Mouse (Mus musculus): ENCODE results near the gene Ppp2r2d.

The Ppp2r2d gene

GRCm38 (mm10) chr7:138856670-138857069 lies 10.8 kb downstream of the Ppp2r2d start:
- no peak for DNase-seq (ENCODE audit: low read depth, low spot score)

GRCm38 (mm10) chr7:138863950-138864572 lies 18.2 kb downstream of the Ppp2r2d start:
- no peak for DNase-seq (ENCODE audit: low read depth, low spot score)

GRCm38 (mm10) chr7:138864776-138865175 lies 18.9 kb downstream of the Ppp2r2d start:
- no peak for DNase-seq (ENCODE audit: low read depth, low spot score)

DNA sequence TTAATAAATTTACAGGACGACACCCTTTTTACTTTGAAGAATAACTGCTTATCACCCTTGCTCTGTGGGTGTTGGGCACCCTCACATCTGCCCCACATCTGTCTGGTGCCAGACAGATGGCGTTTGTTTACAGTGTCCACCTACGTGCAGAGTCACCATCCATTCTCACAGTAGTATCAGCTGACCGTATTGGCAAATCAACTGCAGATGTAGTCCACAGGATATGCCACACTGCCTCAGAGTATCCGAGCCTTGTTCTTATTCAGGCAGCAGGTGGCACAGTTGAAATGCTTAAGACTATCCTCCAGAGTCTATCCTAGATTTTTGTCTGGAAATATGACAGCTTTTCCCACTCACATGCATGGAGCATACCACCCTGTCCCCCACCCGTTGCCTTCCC lies 21.4 kb downstream of the Ppp2r2d start:
- DNase-seq (ENCODE audit: low read depth, low spot score): no peak

GRCm38 (mm10) chr7:138868316-138868715 lies 22.4 kb downstream of the Ppp2r2d start:
- no peak for DNase-seq (ENCODE audit: low read depth, low spot score)

DNA sequence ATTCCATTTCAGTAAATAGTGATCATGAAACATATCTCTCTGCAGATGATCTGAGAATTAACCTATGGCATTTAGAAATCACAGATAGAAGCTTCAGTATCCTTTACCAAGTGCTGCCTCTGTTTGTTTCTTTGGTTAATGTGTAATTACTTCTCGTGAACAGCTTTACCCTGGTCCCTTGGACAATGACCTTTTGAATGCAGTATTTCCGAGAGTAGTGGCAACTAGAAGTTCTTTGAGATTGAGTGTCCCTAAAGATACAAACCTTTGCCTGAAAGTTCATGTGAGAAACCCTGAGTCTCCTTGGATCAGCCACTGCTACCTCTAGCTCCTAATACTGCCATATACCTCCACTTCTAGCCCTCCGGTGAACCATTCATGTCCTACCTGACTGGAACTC lies 27.1 kb downstream of the Ppp2r2d start:
- no peak for DNase-seq (ENCODE audit: low read depth, low spot score)

- peak; percentile 69 for DNase-seq (ENCODE audit: low read depth, low spot score)
Measured at GRCm38 (mm10) chr7:138875031-138875430, 29.2 kb downstream of the Ppp2r2d start.

GRCm38 (mm10) chr7:138883724-138884123 lies 37.8 kb downstream of the Ppp2r2d start:
- DNase-seq (ENCODE audit: low read depth, low spot score): no peak

DNA sequence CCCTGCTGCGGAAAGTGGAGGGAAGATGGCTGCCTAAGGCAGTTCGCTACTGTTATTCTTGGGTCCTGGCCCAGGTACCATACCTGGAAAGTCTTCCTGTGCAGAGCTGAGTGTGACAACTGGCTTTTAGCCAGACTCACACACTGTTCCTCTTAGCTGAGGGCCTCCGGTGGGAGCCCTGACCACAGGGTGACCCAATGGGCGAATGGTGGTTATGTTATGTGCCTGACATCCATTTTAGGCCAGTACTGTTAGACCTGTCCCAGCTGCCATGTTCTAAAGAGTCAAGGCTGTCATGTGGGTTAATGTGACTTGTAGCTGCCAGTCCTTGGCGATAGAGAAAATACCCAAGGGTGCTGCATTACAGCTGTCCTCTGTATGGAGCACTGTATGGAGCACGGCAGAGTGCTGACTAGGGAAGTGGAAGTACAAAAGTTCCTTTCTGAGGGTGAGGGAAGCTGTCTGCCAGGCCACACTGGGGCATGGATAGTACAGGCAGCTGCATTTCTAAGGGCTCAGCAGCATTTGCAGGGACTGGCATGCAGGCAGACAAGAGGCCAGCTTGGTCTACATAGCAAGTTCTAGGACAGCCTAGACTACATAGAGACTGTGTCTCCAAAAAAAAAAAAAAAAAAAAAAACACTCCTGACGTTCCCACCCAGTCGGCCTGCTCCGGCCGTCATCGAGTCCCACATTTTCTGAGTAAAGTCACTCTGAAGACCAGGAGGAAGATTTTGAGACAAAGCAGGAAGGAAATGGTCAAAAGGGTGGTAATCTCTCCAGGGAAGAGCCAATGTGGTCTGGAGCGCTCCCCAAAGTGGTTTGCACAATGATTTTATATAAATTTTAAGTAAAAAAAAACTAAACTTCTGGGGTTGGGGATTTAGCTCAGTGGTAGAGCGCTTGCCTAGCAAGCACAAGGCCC lies 39.7 kb downstream of the Ppp2r2d start:
- no peak for DNase-seq (ENCODE audit: low read depth, low spot score)

GRCm38 (mm10) chr7:138898122-138898521 lies 52.2 kb downstream of the Ppp2r2d start:
- DNase-seq (ENCODE audit: low read depth, low spot score): no peak

DNA sequence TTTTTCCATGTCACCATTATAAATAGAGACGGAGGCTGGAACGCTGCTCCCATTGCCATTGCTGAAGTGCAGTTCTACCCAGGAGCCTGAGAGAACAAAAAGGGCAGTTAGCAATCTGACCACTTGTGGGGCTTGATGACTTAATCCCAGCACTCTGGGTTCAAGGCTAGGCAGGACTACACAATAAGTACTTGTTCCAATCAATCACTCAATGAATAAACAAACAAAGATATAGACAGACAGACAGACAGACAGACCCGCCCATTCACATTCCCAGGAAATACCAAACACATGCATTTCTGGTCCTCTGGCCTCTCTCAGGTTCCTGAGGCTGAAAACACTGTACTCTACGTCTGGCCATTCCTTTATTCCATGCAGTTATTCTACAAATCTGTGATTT lies 52.9 kb downstream of the Ppp2r2d start:
- no peak for DNase-seq (ENCODE audit: low read depth, low spot score)

GRCm38 (mm10) chr7:138903886-138904435 lies 58.1 kb downstream of the Ppp2r2d start:
- no peak for DNase-seq (ENCODE audit: low read depth, low spot score)

DNA sequence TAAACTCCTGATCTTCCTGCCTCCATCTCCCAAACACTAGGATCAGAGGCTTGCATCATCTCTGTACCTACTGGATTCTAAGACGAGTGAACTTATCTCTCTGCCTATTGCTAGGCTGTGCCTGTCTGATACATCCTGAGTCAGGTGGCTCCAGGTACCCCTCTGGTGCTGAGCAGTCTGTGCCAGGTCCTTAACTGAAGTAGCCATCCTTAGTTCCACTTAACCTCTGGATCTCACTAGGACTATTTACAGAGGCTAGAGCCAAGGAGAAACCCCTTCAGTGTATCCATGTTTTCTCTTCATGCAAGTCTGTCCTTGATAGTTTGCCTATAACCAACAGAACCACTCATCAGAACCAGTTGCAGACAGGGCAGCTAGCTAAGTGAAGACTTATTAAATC lies 60.6 kb downstream of the Ppp2r2d start:
- no peak for DNase-seq (ENCODE audit: low read depth, low spot score)

- DNase-seq (ENCODE audit: low read depth, low spot score): peak; percentile 88
Measured at GRCm38 (mm10) chr7:138907043-138907442, 61.2 kb downstream of the Ppp2r2d start.

GRCm38 (mm10) chr7:138907976-138908375 lies 62.1 kb downstream of the Ppp2r2d start:
- no peak for DNase-seq (ENCODE audit: low read depth, low spot score)

DNA sequence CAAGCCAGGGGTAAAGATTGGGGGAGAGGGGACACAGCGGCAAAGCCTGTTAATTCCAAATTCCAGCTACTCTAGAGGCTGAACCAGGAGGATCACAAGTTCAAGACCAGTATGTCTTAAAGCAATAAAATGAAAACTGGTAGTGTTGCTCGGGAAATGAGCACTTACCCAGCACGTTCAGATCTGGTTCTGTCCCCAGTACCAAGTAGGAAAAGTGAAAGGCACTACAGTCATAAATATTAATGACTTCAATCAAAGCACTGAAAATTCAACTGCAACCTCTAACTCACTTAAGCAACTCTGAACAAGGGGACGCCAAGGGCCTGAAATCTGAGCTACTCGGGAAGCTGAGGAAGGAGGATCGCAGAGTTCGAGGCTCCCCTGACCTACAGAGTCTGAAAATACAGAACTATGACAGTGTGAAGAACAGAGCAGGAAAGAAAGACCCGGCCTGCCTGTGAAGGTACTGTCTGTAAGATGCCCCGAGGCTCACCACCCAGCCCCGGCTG lies 62.9 kb downstream of the Ppp2r2d start:
- DNase-seq (ENCODE audit: low read depth, low spot score): no peak

DNA sequence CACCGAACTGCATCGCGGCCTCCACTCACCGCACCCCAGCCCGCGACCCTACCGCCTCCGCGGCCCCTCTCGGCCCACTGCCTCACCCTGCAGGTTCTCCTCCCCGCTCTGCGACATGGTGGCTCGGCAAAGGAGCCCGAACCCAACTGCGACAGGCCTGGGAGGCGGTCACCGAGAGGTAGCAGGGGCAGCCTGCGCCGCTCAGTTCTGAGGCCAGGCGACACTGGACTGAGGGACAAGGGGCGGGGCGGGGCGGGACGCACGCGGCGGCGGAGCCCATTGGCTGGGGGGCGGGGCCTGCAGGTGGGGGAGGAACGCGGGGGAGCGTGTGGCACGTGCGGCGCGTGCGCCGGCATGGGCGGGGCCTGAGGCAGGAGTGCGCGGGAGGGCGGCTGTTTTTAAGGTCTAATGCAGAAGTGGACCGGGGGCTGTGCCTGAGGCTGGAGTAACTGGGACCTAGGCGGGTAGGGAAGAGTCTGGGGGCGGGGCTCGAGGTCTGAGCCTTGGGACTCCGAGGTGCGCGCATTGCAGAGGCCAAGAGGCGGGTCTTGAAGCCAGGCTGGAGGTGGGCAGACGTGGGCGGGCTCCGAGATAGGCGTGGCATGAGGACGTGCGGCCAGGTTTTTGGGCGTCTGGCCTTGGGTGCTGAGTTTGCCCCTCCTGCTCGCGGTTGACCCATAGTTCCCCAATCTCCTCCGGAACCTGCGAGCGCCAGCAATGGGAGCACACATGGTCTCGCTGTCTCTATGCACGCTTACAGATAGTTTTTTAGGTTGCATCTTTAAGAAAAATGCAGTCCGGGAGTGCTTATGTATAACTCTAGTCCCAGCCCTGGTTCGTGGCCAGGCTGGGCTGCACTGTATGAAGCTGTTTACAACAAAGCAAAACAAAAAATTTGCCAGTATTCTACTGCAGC lies 63.7 kb downstream of the Ppp2r2d start, which contains the start of gene Bnip3:
Gene Bnip3 (minus strand): TSS at position 243 of the 916 bp plus-strand sequence.
- peak; percentile 85 for DNase-seq (ENCODE audit: low read depth, low spot score)

GRCm38 (mm10) chr7:138910193-138910562 lies 64.3 kb downstream of the Ppp2r2d start:
- no peak for DNase-seq (ENCODE audit: low read depth, low spot score)

GRCm38 (mm10) chr7:138913616-138914015 lies 67.7 kb downstream of the Ppp2r2d start:
- no peak for DNase-seq (ENCODE audit: low read depth, low spot score)

GRCm38 (mm10) chr7:138919156-138919944 lies 73.5 kb downstream of the Ppp2r2d start:
- DNase-seq (ENCODE audit: low read depth, low spot score): peak; percentile 95

All from skeletal muscle tissue, adult 2 months (tissue).